Mouse (Mus musculus) skeletal muscle tissue, adult 2 months (tissue): ENCODE data around the gene Fance.
A peak's percentile ranks its signal among the peaks of the same experiment; 100 is the strongest.

Source experiments
- DNase-seq: peaks from one replicate; pipeline ENCODE4 v3.0.0-alpha.2; 2012; ENCODE audit warnings: low read depth, low spot score

Gene Fance

GRCm38 (mm10) chr17:28313212-28313879, at the start of gene Fance:
Gene Fance, plus strand, starts transcription at chr17:28313519.
- peak; percentile 98 for DNase-seq

GRCm38 (mm10) chr17:28267251-28267650, 46.1 kb upstream of the Fance start:
- no peak for DNase-seq

GRCm38 (mm10) chr17:28270165-28270564, 43.2 kb upstream of the Fance start:
- DNase-seq, result no peak

GRCm38 (mm10) chr17:28271537-28272266, 41.6 kb upstream of the Fance start:
- DNase-seq, result no peak

- DNase-seq, result peak; percentile 64
Observed at GRCm38 (mm10) chr17:28272281-28272680, 41.0 kb upstream of the Fance start.

GRCm38 (mm10) chr17:28272837-28273236, 40.5 kb upstream of the Fance start:
- no peak for DNase-seq

GRCm38 (mm10) chr17:28274739-28275138, 38.6 kb upstream of the Fance start:
- no peak for DNase-seq

GRCm38 (mm10) chr17:28277226-28277625, 36.1 kb upstream of the Fance start:
- DNase-seq, result no peak

- DNase-seq, result no peak
Observed at GRCm38 (mm10) chr17:28277721-28278120, 35.6 kb upstream of the Fance start.

- no peak for DNase-seq
Observed at GRCm38 (mm10) chr17:28278156-28278555, 35.2 kb upstream of the Fance start.

GRCm38 (mm10) chr17:28279236-28279635, 34.1 kb upstream of the Fance start:
- no peak for DNase-seq

- peak; percentile 88 for DNase-seq
Observed at GRCm38 (mm10) chr17:28279780-28280422, 33.4 kb upstream of the Fance start.

GRCm38 (mm10) chr17:28280423-28280800, 32.9 kb upstream of the Fance start:
- no peak for DNase-seq

- DNase-seq, result no peak
Observed at GRCm38 (mm10) chr17:28280831-28281377, 32.4 kb upstream of the Fance start.

GRCm38 (mm10) chr17:28281866-28282441, 31.4 kb upstream of the Fance start:
- no peak for DNase-seq

GRCm38 (mm10) chr17:28283199-28283598, 30.1 kb upstream of the Fance start:
- no peak for DNase-seq

GRCm38 (mm10) chr17:28286133-28286532, 27.2 kb upstream of the Fance start:
- no peak for DNase-seq

GRCm38 (mm10) chr17:28286964-28287363, 26.4 kb upstream of the Fance start:
- DNase-seq, result no peak

- DNase-seq, result no peak
Observed at GRCm38 (mm10) chr17:28287578-28287977, 25.7 kb upstream of the Fance start.

- no peak for DNase-seq
Observed at GRCm38 (mm10) chr17:28287980-28288379, 25.3 kb upstream of the Fance start.

- DNase-seq, result no peak
Observed at GRCm38 (mm10) chr17:28290262-28290661, 23.1 kb upstream of the Fance start.

GRCm38 (mm10) chr17:28290671-28291070, 22.6 kb upstream of the Fance start:
- no peak for DNase-seq
